Mouse (Mus musculus) liver, embryonic 16.5 days (tissue): ENCODE data around the gene Obp2b. TPM values are rescaled to one million over a fixed set of nuclear protein-coding genes. Genes with fewer than 3 reads are reported as not detected.
"Not testable (repeated sequence)": the region's sequence is repeated elsewhere in the genome, so short reads cannot be mapped to it uniquely, and the experiment has no call there.

Experiments
- ATAC-seq: fragments of 200-750 bp; cut with Nextera tagmentation; 2 replicates; pipeline ENCODE4 v1.8.0; 2017; ENCODE audit warnings: low read depth, mild to moderate bottlenecking, moderate number of reproducible peaks, moderate library complexity
- H3K27ac ChIP-seq: fragments of 300-500 bp; sonication (generic); 2 replicates; pipeline ENCODE4 v1.5.1; 2014; ENCODE audit warnings: mild to moderate bottlenecking, low read length
- H3K27me3 ChIP-seq: fragments of 300-500 bp; sonication (generic); 2 replicates; pipeline ENCODE4 v1.6.1; 2014; ENCODE audit warnings: low read depth, low read length, mixed read lengths; ENCODE audit not compliant: control insufficient read depth, insufficient read depth
- H3K36me3 ChIP-seq: fragments of 300-500 bp; sonication (generic); 2 replicates; pipeline ENCODE4 v1.6.1; 2014; ENCODE audit warnings: mild to moderate bottlenecking; ENCODE audit not compliant: control insufficient read depth, insufficient read depth
- H3K4me1 ChIP-seq: fragments of 300-500 bp; sonication (generic); 2 replicates; pipeline ENCODE4 v1.6.1; 2014; ENCODE audit warnings: low read depth, low read length, mixed read lengths; ENCODE audit not compliant: control insufficient read depth
- H3K4me2 ChIP-seq: fragments of 300-500 bp; sonication (generic); 2 replicates; pipeline ENCODE4 v1.6.1; 2014; ENCODE audit warnings: low read depth, low read length, mixed read lengths
- H3K4me3 ChIP-seq: fragments of 300-500 bp; sonication (generic); 2 replicates; pipeline ENCODE4 v1.5.1; 2014; ENCODE audit warnings: low read depth, mild to moderate bottlenecking, low read length
- H3K9ac ChIP-seq: fragments of 300-500 bp; sonication (generic); 2 replicates; pipeline ENCODE4 v1.6.1; 2014; ENCODE audit warnings: low read depth, low read length
- H3K9me3 ChIP-seq: fragments of 300-500 bp; sonication (generic); replicated peaks from 2 replicates; pipeline ENCODE4 v1.6.1; 2016; ENCODE audit warnings: low read length; ENCODE audit not compliant: control insufficient read depth
- WGBS: fragments of 180-500 bp; shearing (Covaris S2); extraction: QIAGEN DNeasy Blood & Tissue Kit; methylation state at CpG from one replicate; pipeline ENCODE4 v1.1.7; 2014; ENCODE audit not compliant: insufficient replicate concordance; 5-methylcytosine and 5-hydroxymethylcytosine counted together
- polyA plus RNA-seq: library from polyadenylated mRNA; unstranded; fragments of >200 nt; fragmentation: Nextera tagmentation; extraction: Ambion mirVana; gene quantifications from 2 replicates; pipeline ENCODE4 v1.2.1, GENCODE M21; 2015

The Obp2b gene
- polyA plus RNA-seq, 1 experiment from 2014 or later: not detected

- H3K36me3 ChIP-seq, H3K27me3 ChIP-seq, H3K4me3 ChIP-seq, H3K4me1 ChIP-seq, H3K9me3 ChIP-seq, H3K27ac ChIP-seq, ATAC-seq, H3K4me2 ChIP-seq, H3K9ac ChIP-seq: not testable (repeated sequence)
- WGBS: 76% methylated on average over 1 of the region's 1 CpGs
Observed at GRCm38 (mm10) chr2:25709056-25709455, 27.8 kb upstream of the Obp2b start.

GRCm38 (mm10) chr2:25709791-25710190, 27.0 kb upstream of the Obp2b start:
- not testable (repeated sequence) for H3K27me3 ChIP-seq, H3K4me2 ChIP-seq, H3K9ac ChIP-seq, H3K4me1 ChIP-seq, H3K4me3 ChIP-seq, H3K9me3 ChIP-seq, H3K36me3 ChIP-seq, H3K27ac ChIP-seq, ATAC-seq
- 47% methylated on average over 2 of the region's 2 CpGs for WGBS

- not testable (repeated sequence) for ATAC-seq, H3K27ac ChIP-seq
Observed at GRCm38 (mm10) chr2:25711641-25712040, 25.2 kb upstream of the Obp2b start.

GRCm38 (mm10) chr2:25717222-25717621, 19.6 kb upstream of the Obp2b start:
- Histone ChIP-seq H3K27me3 (no peaks in the 10 kb centered on the region), H3K9ac (no peak overlapping the region), H3K4me2 (no peak overlapping the region), H3K9me3 (no peaks in the 10 kb centered on the region), H3K4me1 (no peaks in the 10 kb centered on the region), H3K27ac (no peak overlapping the region), H3K36me3 (no peaks in the 10 kb centered on the region), H3K4me3 (no peak overlapping the region)
- ATAC-seq: no peak

More at GRCm38 (mm10) chr2:25711641-25712040, 25.2 kb upstream of the Obp2b start:
- not testable (repeated sequence) for H3K36me3 ChIP-seq, H3K27me3 ChIP-seq, H3K4me3 ChIP-seq, H3K4me2 ChIP-seq, H3K9me3 ChIP-seq, H3K9ac ChIP-seq, H3K4me1 ChIP-seq
- 30% methylated on average over 3 of the region's 3 CpGs for WGBS

- ATAC-seq: no peak
- no peaks in the 10 kb centered on the region for H3K9me3 ChIP-seq
- H3K9ac ChIP-seq: no peak overlapping the region
- no peak overlapping the region for H3K4me3 ChIP-seq
- H3K4me2 ChIP-seq: no peak overlapping the region
- H3K4me1 ChIP-seq: no peaks in the 10 kb centered on the region
- WGBS: 35% methylated on average over 2 of the region's 2 CpGs
- no peaks in the 10 kb centered on the region for H3K36me3 ChIP-seq
- H3K27ac ChIP-seq: no peak overlapping the region
- H3K27me3 ChIP-seq: no peaks in the 10 kb centered on the region
Observed at GRCm38 (mm10) chr2:25733199-25733930, 3.4 kb upstream of the Obp2b start.

GRCm38 (mm10) chr2:25741671-25742070, 4.9 kb downstream of the Obp2b start:
- no peak overlapping the region for H3K9ac ChIP-seq
- 56% methylated on average over 1 of the region's 1 CpGs for WGBS
- no peaks in the 10 kb centered on the region for H3K9me3 ChIP-seq
- ATAC-seq: no peak
- H3K4me3 ChIP-seq: no peak overlapping the region
- H3K27ac ChIP-seq: no peak overlapping the region
- no peaks in the 10 kb centered on the region for H3K36me3 ChIP-seq
- H3K4me2 ChIP-seq: no peak overlapping the region
- no peaks in the 10 kb centered on the region for H3K27me3 ChIP-seq
- H3K4me1 ChIP-seq: no peaks in the 10 kb centered on the region

- Histone ChIP-seq H3K27me3 (no peaks in the 10 kb centered on the region), H3K4me3 (no peak overlapping the region), H3K4me2 (no peak overlapping the region), H3K36me3 (no peaks in the 10 kb centered on the region), H3K27ac (no peak overlapping the region), H3K9me3 (no peaks in the 10 kb centered on the region), H3K4me1 (no peaks in the 10 kb centered on the region), H3K9ac (no peak overlapping the region)
- ATAC-seq: no peak
- WGBS: 58% methylated on average over 1 of the region's 1 CpGs
Observed at GRCm38 (mm10) chr2:25754201-25754600, 17.4 kb downstream of the Obp2b start.

- no peaks in the 10 kb centered on the region for H3K27me3 ChIP-seq
- H3K36me3 ChIP-seq: no peaks in the 10 kb centered on the region
- H3K9ac ChIP-seq: no peak overlapping the region
- ATAC-seq: no peak
- H3K9me3 ChIP-seq: no peaks in the 10 kb centered on the region
- no peaks in the 10 kb centered on the region for H3K4me1 ChIP-seq
- H3K4me3 ChIP-seq: no peak overlapping the region
- 43% methylated on average over 4 of the region's 4 CpGs for whole genome bisulfite sequencing
- no peak overlapping the region for H3K27ac ChIP-seq
- no peak overlapping the region for H3K4me2 ChIP-seq
Observed at GRCm38 (mm10) chr2:25758064-25758625, 21.3 kb downstream of the Obp2b start.

- Histone ChIP-seq H3K27ac (no peak within 1 kb of the TSS), H3K4me1 (no peaks in the 10 kb centered on the region), H3K4me3 (no peak within 1 kb of the TSS), H3K27me3 (no peaks in the 10 kb centered on the region), H3K4me2 (no peak within 1 kb of the TSS), H3K9ac (no peak within 1 kb of the TSS), H3K9me3 (no peaks in the 10 kb centered on the region), H3K36me3 (no peaks in the 10 kb centered on the region)
- WGBS: 45% methylated on average over 2 of the region's 2 CpGs
- ATAC-seq: no peak
Observed at GRCm38 (mm10) chr2:25765269-25765668, 28.5 kb downstream of the Obp2b start, which contains the start of gene Lcn3. Gene Lcn3, plus strand, starts transcription at chr2:25765569.
